In the genomic region with DNA sequence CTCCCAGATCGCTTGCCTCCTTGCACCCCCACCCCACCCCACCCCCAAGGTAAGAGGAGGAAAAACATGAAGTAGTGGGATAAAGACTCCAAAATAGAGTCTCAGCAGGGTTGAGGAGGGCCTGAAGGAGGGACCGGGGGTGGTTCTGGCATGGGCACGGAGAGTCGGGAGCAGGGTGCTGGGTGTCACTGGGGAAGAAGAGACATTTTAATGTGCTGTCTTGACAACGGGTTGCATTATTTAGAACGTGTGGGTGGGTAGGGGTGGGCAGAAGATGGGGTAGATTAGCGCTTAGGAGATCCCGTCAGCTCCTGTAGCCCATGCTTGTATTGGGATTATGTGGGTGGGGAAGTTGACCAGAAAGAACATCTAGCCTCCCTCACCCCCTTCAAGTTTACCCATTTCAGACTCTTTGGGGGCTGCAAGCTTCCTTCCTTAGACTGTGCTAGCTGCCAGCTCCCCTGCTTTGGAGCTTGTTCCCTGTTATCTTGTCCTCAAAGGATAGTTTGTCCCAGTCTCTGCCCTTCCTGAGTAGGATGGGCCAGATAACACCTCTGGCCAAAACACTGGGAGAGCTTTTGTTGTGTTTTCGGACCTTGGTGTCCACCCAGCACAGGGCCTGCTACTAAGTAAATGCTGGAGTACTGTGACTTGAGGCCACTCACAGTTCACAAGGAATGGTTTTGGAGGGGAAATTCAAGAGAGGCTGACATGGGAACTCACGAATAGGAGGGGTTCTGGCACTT, we compare ENCODE assay signal across 22 mouse cellular contexts. TPM values are rescaled to one million over a fixed set of nuclear protein-coding genes. Genes with fewer than 3 reads are reported as not detected.
DNase-seq lines count a peak whose midpoint lies in the region; ATAC-seq and TF ChIP-seq lines count a peak whose summit lies in the region.
"Had no signal": no experiment of that assay in that cellular context is flagged by ENCODE, and none has a peak within 500 bp of the region (broad histone marks: within the 10 kb centered on the region; RNA-seq: fewer than 3 reads in every experiment).

No protein-coding gene starts in this region.

- H3K27ac ChIP-seq in gastrocnemius, adult 2 months: peak overlapping the region; percentile 81
- peak overlapping the region; percentile 60; the same call in 1 of the 2 replicates for H3K27ac ChIP-seq in testis, adult 2 months (ENCODE audit: control insufficient read depth, insufficient read depth, low read depth, low read length)
- H3K27ac ChIP-seq in forebrain, embryonic 12.5 days: no peak overlapping the region
- H3K27ac ChIP-seq in midbrain, embryonic 14.5 days (replicated peaks; ENCODE audit: low read depth, low read length): no peak overlapping the region
- H3K27ac ChIP-seq: forebrain, embryonic 10.5 days; hindbrain, embryonic 15.5 days; intestine, embryonic 15.5 days; kidney, embryonic 15.5 days had no signal

- TF ChIP-seq POLR2A in testis, adult 2 months (IDR thresholded peaks at IDR 0.05; ENCODE audit: control insufficient read depth, low read depth, low read length): no peak

- 85% methylated on average over 9 of the region's 10 CpGs for WGBS in forebrain, embryonic 12.5 days
- whole genome bisulfite sequencing in midbrain, embryonic 14.5 days: 80% methylated on average over 10 of the region's 10 CpGs

- H3K36me3 ChIP-seq in testis, adult 2 months (ENCODE audit: control insufficient read depth, insufficient read depth, low read length): no peaks in the 10 kb centered on the region
- H3K36me3 ChIP-seq in forebrain, embryonic 12.5 days (replicated peaks): no peaks in the 10 kb centered on the region
- H3K36me3 ChIP-seq in midbrain, embryonic 14.5 days (ENCODE audit: control insufficient read depth, insufficient read depth, low read length): no peaks in the 10 kb centered on the region
- H3K36me3 ChIP-seq: forebrain, embryonic 10.5 days; hindbrain, embryonic 15.5 days; intestine, embryonic 15.5 days; kidney, embryonic 15.5 days had no signal

- no peak for DNase-seq in gastrocnemius, adult 2 months
- DNase-seq in gastrocnemius, adult 8-10 months (ENCODE audit: low spot score in 2 of 2): no peak
- peak; percentile 5 for DNase-seq in layer of hippocampus, adult 9-11 months
- no peak for DNase-seq in layer of hippocampus, postnatal 25 days (ENCODE audit: extremely low spot score in 1 of 2, low spot score in 1 of 2)
- no peak for DNase-seq in testis, postnatal 10 days (ENCODE audit: low spot score)
- DNase-seq in midbrain, embryonic 14.5 days: no peak
- DNase-seq: adrenal gland, postnatal 14 days; cerebellum, adult 11-12 months; cerebellum, postnatal 25 days; gastrocnemius, postnatal 14 days; kidney, postnatal 4 days; liver; lung, embryonic 14.5 days; retina, postnatal 1 day; thymus, adult 2 months had no signal

- H3K27me3 ChIP-seq in testis, adult 2 months (ENCODE audit: control insufficient read depth, insufficient read depth, low read length): no peaks in the 10 kb centered on the region
- H3K27me3 ChIP-seq in forebrain, embryonic 12.5 days: peaks cover 51% of the 10 kb centered on the region
- no peaks in the 10 kb centered on the region for H3K27me3 ChIP-seq in midbrain, embryonic 14.5 days (ENCODE audit: control insufficient read depth, insufficient read depth, low read length)
- H3K27me3 ChIP-seq: hindbrain, embryonic 15.5 days; intestine, embryonic 15.5 days had no signal

- H3K9me3 ChIP-seq in forebrain, embryonic 12.5 days: no peaks in the 10 kb centered on the region
- H3K9me3 ChIP-seq in midbrain, embryonic 14.5 days (ENCODE audit: control insufficient read depth, low read length): no peaks in the 10 kb centered on the region
- H3K9me3 ChIP-seq: forebrain, embryonic 10.5 days; hindbrain, embryonic 15.5 days; intestine, embryonic 15.5 days; kidney, embryonic 15.5 days had no signal

- intact Hi-C loops in gastrocnemius, adult 2 months (cut with DNase I): no loop called here

- no peak overlapping the region for H3K4me3 ChIP-seq in gastrocnemius, adult 2 months
- no peak overlapping the region for H3K4me3 ChIP-seq in testis, adult 2 months (ENCODE audit: control insufficient read depth, low read depth, low read length)
- no peak overlapping the region for H3K4me3 ChIP-seq in forebrain, embryonic 12.5 days (replicated peaks)
- H3K4me3 ChIP-seq in midbrain, embryonic 14.5 days (replicated peaks; ENCODE audit: low read depth, low read length): no peak overlapping the region
- H3K4me3 ChIP-seq: forebrain, embryonic 10.5 days; hindbrain, embryonic 15.5 days; intestine, embryonic 15.5 days; kidney, embryonic 15.5 days had no signal

- H3K9ac ChIP-seq in forebrain, embryonic 12.5 days: no peak overlapping the region
- H3K9ac ChIP-seq in midbrain, embryonic 14.5 days (replicated peaks; ENCODE audit: low read length): no peak overlapping the region
- H3K9ac ChIP-seq: hindbrain, embryonic 15.5 days; intestine, embryonic 15.5 days; kidney, embryonic 15.5 days; lung, embryonic 14.5 days had no signal

- TF ChIP-seq CTCF in gastrocnemius, adult 2 months (IDR thresholded peaks at IDR 0.05): no peak
- TF ChIP-seq CTCF in testis, adult 2 months (IDR thresholded peaks at IDR 0.05; ENCODE audit: control insufficient read depth, insufficient read depth, insufficient replicate concordance, low read depth, low read length): no peak

- H3K4me2 ChIP-seq in forebrain, embryonic 12.5 days: no peak overlapping the region
- no peak overlapping the region for H3K4me2 ChIP-seq in midbrain, embryonic 14.5 days (ENCODE audit: low read length)
- H3K4me2 ChIP-seq: hindbrain, embryonic 15.5 days; intestine, embryonic 15.5 days; kidney, embryonic 15.5 days; lung, embryonic 14.5 days had no signal

- ATAC-seq in forebrain, embryonic 12.5 days (ENCODE audit: low FRiP score): no peak
- ATAC-seq in midbrain, embryonic 14.5 days (ENCODE audit: low FRiP score, low TSS enrichment): no peak
- ATAC-seq: CD4-positive, CD25-positive, alpha-beta regulatory T cell, adult 4 months; intestine, embryonic 15.5 days had no signal

- peaks cover 3% of the 10 kb centered on the region for H3K4me1 ChIP-seq in testis, adult 2 months (ENCODE audit: control insufficient read depth, insufficient read depth, low read length)
- no peaks in the 10 kb centered on the region for H3K4me1 ChIP-seq in forebrain, embryonic 12.5 days
- H3K4me1 ChIP-seq in midbrain, embryonic 14.5 days (ENCODE audit: control insufficient read depth, insufficient read depth, low read length): no peaks in the 10 kb centered on the region
- H3K4me1 ChIP-seq: hindbrain, embryonic 15.5 days had no signal

RNA-seq across cellular contexts. Expression of gene Stard8, which starts 47.9 kb away (rescaled TPM):
- 10 to 100 TPM; 11.1 to 18.2 TPM for total RNA-seq in gastrocnemius, adult 2 months (2021)
- 10 to 100 TPM in 2 of 4 experiments, 1 to 10 TPM in 2; 8.8 to 10.8 (median 10.3) TPM for total RNA-seq in gastrocnemius, adult 8-10 months (2022)
- total RNA-seq in layer of hippocampus, postnatal 25 days (2021): 1 to 10 TPM; 5.5 to 8.5 TPM
- polyA plus RNA-seq in testis, adult 2 months (2012; rRNA removed): 6.7 and 7.7 TPM in 2 replicates
- polyA plus RNA-seq in forebrain, embryonic 12.5 days (2016; fragmentation: Nextera tagmentation; extraction: Ambion mirVana): 6.2 and 6.9 TPM in 2 replicates
- 1.5 and 4.8 TPM in 2 replicates for polyA plus RNA-seq in midbrain, embryonic 14.5 days (2014; fragmentation: Nextera tagmentation; extraction: Ambion mirVana)

Comparison
In these comparisons a context has a peak if more than half of its experiments do, and no peak if none do; other contexts are left out.
1. H3K27ac ChIP-seq: peak in gastrocnemius, adult 2 months (single experiment) and testis, adult 2 months (single experiment); none in forebrain, embryonic 12.5 days (single experiment) and midbrain, embryonic 14.5 days (single experiment).